Mouse (Mus musculus): ENCODE data around the gene Sun5.

DNA sequence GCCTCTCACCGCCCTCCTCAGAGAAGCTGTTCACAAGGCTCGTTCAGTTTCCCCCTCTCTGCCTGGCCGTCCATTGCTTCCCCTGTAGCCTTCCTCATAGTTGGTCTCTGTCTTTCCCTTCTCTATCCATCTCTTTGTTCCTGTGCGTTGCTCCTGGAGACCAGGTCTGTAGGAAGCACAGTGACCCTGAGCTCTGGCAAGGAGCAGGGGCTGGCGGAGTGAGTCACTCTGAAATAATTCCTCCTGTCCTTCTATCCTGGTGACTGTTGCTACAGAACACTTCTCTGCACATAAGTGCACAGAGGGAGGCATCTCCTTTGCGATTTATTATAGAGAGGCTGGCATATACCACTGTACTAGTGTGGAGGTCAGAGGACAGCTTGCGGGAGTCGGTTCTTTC lies 62.7 kb downstream of the Sun5 start:
- no peak for TF ChIP-seq CTCF (conservative IDR thresholded peaks at IDR 0.05; ENCODE audit: insufficient read depth, insufficient read length, low read depth, low read length)
- no peak for TF ChIP-seq POLR2A (IDR thresholded peaks at IDR 0.05; ENCODE audit: low read depth, low read length)
